Mouse (Mus musculus): ENCODE results near the gene Pitpnb.

GRCm38 (mm10) chr5:111367937-111368517, 37.5 kb downstream of the Pitpnb start:
- TF ChIP-seq CTCF (IDR thresholded peaks at IDR 0.05; ENCODE audit: low read depth), result no peak
- TF ChIP-seq EP300 (optimal IDR thresholded peaks at IDR 0.05), result no peak

Data from stomach, postnatal 0 days (tissue).